19 mouse cellular contexts compared by ENCODE assay signal in the genomic region with DNA sequence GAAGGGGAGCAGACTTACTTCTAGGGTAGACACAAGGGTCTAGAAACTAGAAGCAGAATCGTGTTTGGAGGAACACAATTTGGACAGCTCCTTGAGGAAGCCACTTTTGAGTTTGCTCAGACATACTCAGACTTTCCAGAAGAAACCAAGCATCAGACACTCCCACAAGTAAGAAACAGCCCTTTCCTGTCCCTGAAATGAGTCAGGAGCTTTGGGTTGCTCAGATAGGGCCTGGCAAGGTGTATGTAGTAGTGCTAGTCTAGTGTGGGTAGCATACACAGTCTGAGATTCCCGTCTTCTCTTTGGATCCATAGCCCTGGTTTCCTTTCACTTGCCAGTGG.
"Had no signal": no experiment of that assay in that cellular context is flagged by ENCODE, and none has a peak within 500 bp of the region (broad histone marks: within the 10 kb centered on the region; RNA-seq: fewer than 3 reads in every experiment).

No protein-coding gene starts in this region.

- H3K27me3 ChIP-seq: liver, embryonic 13.5 days; liver, embryonic 15.5 days; lung, embryonic 15.5 days; megakaryocyte, embryonic 14.5 days; midbrain, embryonic 13.5 days; midbrain, embryonic 15.5 days; stomach, embryonic 15.5 days had no signal

- H3K4me1 ChIP-seq: liver, embryonic 13.5 days; liver, embryonic 15.5 days; lung, embryonic 15.5 days; megakaryocyte, embryonic 14.5 days; midbrain, embryonic 13.5 days; midbrain, embryonic 15.5 days; stomach, embryonic 15.5 days had no signal

- H3K9ac ChIP-seq: liver, embryonic 13.5 days; liver, embryonic 15.5 days; liver, postnatal 0 days; lung, embryonic 15.5 days; midbrain, embryonic 13.5 days; midbrain, embryonic 15.5 days; stomach, embryonic 15.5 days had no signal

- DNase-seq: liver, embryonic 13.5 days; liver, postnatal 0 days; lung, adult 2 months; lung, postnatal 14 days; lung, postnatal 36 days; right cerebral cortex, postnatal 14 days; thymus, adult 2 months; thymus, postnatal 14 days; thymus, postnatal 36 days had no signal

- ATAC-seq: liver, postnatal 0 days; lung, postnatal 0 days had no signal

- H3K36me3 ChIP-seq: liver, embryonic 13.5 days; liver, embryonic 15.5 days; lung, embryonic 15.5 days; midbrain, embryonic 13.5 days; midbrain, embryonic 15.5 days; stomach, embryonic 15.5 days had no signal

- H3K9me3 ChIP-seq: liver, embryonic 13.5 days; liver, embryonic 15.5 days; lung, embryonic 15.5 days; midbrain, embryonic 13.5 days; midbrain, embryonic 15.5 days; stomach, embryonic 15.5 days had no signal

- H3K27ac ChIP-seq: liver, embryonic 13.5 days; liver, embryonic 15.5 days; lung, embryonic 15.5 days; macrophage; midbrain, embryonic 13.5 days; midbrain, embryonic 15.5 days; stomach, embryonic 15.5 days; stomach, postnatal 0 days had no signal

- H3K4me3 ChIP-seq: liver, embryonic 13.5 days; liver, embryonic 15.5 days; lung, embryonic 15.5 days; megakaryocyte, embryonic 14.5 days; midbrain, embryonic 13.5 days; midbrain, embryonic 15.5 days; stomach, embryonic 15.5 days had no signal

- H3K4me2 ChIP-seq: liver, embryonic 13.5 days; liver, embryonic 15.5 days; lung, embryonic 15.5 days; midbrain, embryonic 11.5 days; midbrain, embryonic 13.5 days; midbrain, embryonic 15.5 days; stomach, embryonic 15.5 days had no signal
